Mouse (Mus musculus) bone marrow macrophage, adult 2 months (primary cell): Measurements from ENCODE around the gene Pnrc1. TPM values are rescaled to one million over a fixed set of nuclear protein-coding genes. Genes with fewer than 3 reads are reported as not detected.
"Not testable (repeated sequence)": the region's sequence is repeated elsewhere in the genome, so short reads cannot be mapped to it uniquely, and the experiment has no call there.

Experiments
- H3K27ac ChIP-seq: 2 replicates; pipeline ENCODE4 v1.5.1; 2012; ENCODE audit warnings: low read depth, low read length; ENCODE audit not compliant: insufficient read depth
- H3K4me1 ChIP-seq: 2 replicates; pipeline ENCODE4 v1.6.1; 2012; ENCODE audit warnings: low read length; ENCODE audit not compliant: control insufficient read depth, insufficient read depth
- H3K4me3 ChIP-seq: 2 replicates; pipeline ENCODE4 v1.5.1; 2012; ENCODE audit warnings: mild to moderate bottlenecking, low read length, moderate library complexity; ENCODE audit not compliant: insufficient read depth
- CTCF ChIP-seq: IDR thresholded peaks from 2 replicates; pipeline ENCODE4 v1.5.1; 2012; ENCODE audit warnings: low read depth, mild to moderate bottlenecking, low read length, moderate library complexity
- POLR2A ChIP-seq: IDR thresholded peaks from 2 replicates; pipeline ENCODE4 v1.6.1; 2012; ENCODE audit warnings: mild to moderate bottlenecking, low read depth, low read length, borderline replicate concordance
- polyA plus RNA-seq: library from polyadenylated mRNA; stranded (reverse); fragments of >200 nt; gene quantifications from 2 replicates; pipeline ENCODE4 v1.2.4, GENCODE M21; 2012; ENCODE audit not compliant: missing spikeins, insufficient read depth, insufficient read length

The Pnrc1 gene
- 136 and 138 TPM in 2 replicates for polyA plus RNA-seq

DNA sequence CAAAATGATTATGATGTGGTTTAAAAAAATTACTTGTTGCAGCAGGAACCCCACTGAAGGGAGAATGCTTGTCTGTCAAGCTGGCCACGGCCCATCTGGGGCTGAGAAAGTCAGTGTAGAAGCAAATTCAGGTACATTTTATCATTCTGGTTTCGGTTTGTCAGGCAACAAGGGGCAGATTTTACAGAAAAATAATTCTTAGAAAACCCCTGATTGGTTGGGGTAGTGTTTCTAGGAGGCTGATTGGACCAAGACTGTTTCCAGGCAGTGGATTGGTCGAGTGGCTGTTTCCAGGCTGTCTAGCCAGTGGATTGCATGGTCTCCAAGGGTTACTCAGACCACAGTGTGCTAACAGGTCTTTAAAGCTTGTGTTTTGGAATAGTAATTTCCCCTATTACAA is at the start of gene Pnrc1:
Gene Pnrc1 (minus strand): TSS at position 162 of the 400 bp plus-strand sequence.
- peak within 1 kb of the TSS; percentile 91 for H3K27ac ChIP-seq
- TF ChIP-seq CTCF: no peak
- TF ChIP-seq POLR2A: no peak
- peaks cover 16% of the 10 kb centered on the region for H3K4me1 ChIP-seq
- peak within 1 kb of the TSS; percentile 65 for H3K4me3 ChIP-seq

DNA sequence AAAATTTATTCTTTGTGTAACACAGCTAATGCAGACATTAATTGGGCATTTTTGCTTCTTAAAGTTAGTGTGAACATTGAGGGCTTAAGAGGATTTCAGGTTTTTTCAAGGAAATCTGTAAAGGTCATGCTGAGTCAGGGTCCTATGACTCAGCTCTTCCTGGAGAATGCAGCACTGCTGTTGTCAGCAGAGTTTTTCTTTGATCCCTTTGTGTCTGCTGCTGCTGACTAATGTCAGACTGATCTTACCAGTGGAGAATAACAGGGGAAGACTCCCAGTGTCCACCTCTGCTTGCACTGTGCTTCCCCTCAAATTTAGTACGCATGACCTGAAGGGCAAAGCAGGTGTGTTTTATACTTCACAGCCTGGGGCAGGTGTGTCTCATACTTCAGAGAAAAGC is 48.0 kb upstream of the Pnrc1 start:
- no peak overlapping the region for H3K4me3 ChIP-seq
- H3K27ac ChIP-seq: peak overlapping the region; percentile 79
- peaks cover 11% of the 10 kb centered on the region for H3K4me1 ChIP-seq
- TF ChIP-seq POLR2A (no peak), CTCF (no peak)

DNA sequence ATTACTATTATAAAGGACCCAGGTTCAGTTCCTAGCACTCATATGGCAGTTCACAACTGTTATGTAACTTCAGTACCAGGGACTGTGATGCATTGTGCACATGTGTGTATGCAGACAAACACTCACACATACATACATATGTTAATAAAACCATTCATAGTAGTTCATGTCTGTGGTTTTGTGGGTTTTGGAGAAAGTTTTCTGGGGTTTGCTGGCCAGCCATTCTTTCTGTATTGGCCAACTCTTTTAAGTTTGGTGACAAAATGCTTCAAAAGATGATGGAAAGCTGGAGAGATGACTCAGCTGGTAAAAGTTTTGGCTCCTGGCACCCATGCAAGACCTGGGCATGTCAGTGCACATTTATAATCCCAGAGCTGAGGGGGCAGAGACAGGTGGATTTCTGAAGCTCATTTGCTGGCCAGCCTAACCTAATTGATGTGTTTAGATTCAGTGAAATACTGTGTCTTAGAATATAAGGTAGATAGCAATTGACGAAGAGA is 43.0 kb upstream of the Pnrc1 start:
- Histone ChIP-seq H3K4me1 (0 out of 2 replicates have a peak, but pooled peaks cover 3% of the 10 kb centered on the region), H3K4me3 (no peak overlapping the region), H3K27ac (no peak overlapping the region)
- TF ChIP-seq CTCF (no peak), POLR2A (no peak)

DNA sequence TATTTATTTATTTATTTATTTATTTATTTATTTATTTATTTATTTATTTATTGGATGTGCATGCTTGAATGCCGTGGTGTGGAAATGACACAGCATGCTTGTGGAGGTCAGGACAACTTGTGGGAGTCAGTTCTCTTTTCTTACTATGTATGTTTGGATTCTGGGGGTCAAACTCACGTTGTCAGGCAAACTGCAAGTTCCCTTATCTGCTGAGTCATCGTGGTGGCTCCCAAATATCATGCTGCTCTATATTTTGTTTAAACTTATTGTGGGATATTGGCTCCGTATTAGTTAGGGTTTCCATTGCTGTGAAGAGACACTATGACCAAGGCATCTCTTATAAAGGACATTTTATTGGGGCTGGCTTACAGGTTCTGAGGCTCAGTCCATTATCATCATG is 41.2 kb upstream of the Pnrc1 start:
- TF ChIP-seq POLR2A (no peak), CTCF (no peak)
- 0 out of 2 replicates have a peak, but pooled peaks cover under 1% of the 10 kb centered on the region for H3K4me1 ChIP-seq
- no peak overlapping the region for H3K4me3 ChIP-seq
- no peak overlapping the region for H3K27ac ChIP-seq

DNA sequence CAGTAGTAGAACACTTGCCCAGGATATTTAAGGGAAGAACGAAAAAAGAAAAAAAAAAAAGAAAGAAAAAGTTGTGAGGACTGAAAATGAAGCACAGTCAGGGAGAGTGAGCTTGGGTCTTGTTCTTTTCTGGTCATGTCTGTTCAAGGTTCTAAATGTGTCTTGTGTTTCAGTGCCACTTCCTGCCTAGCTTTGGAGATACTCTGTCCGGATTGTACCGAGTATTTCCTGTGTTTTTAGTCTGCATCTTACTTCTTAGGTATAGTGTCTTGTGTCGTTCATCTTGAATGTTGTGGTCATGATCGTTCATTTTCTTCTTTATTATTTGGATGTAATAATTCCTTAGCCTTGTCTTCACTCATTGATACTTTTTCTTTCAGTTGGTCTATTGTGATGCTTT is 25.9 kb upstream of the Pnrc1 start:
- Histone ChIP-seq H3K4me1 (peaks cover 5% of the 10 kb centered on the region), H3K4me3 (no peak overlapping the region), H3K27ac (no peak overlapping the region)
- TF ChIP-seq POLR2A (no peak), CTCF (no peak)

DNA sequence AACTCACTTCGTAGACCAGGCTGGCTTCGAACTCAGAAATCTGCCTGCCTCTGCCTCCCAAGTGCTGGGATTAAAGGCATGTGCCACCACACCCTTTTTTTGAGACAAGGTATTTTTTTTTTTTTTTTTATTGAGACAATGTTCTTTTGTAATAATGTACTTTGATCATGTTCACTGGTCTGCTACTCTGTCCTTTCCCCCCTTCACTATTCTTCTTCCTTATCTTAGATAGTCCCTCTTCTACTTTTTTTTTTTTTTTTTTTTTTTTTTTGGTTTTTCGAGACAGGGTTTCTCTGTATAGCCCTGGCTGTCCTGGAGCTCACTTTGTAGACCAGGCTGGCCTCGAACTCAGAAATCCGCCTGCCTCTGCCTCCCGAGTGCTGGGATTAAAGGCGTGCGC is 24.2 kb upstream of the Pnrc1 start:
- H3K27ac ChIP-seq, H3K4me1 ChIP-seq, H3K4me3 ChIP-seq: not testable (repeated sequence)

DNA sequence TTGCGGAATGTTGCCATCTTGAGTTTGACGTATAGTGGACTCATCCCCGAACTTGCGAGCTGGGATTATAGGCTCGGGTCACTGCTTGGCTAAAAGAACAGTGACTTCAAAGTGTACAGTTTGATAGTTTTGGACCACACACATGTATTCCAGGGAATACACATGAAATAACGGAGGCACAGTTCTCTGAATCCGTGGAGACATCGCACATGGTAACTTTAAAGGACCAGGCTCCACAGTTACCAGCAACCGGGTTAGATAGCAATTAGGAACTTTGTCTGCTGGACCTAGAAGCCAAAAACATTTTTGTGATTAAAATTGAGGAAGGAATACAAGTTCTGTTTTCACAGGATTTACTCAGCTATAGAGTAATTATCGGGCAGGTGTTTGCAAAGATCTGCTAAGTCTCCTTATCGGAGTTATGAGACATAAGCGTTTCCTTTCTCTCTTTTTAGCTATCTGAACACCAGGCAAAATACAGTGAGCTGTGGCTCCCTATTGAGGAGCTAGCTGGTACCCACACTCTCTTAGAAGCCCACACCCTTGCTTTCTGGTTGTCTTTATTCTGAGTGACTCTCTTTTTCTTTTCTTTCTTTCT is 21.0 kb upstream of the Pnrc1 start:
- H3K27ac ChIP-seq: no peak overlapping the region
- peak overlapping the region; percentile 89 for H3K4me3 ChIP-seq
- TF ChIP-seq CTCF (no peak), POLR2A (no peak)
- peaks cover 5% of the 10 kb centered on the region for H3K4me1 ChIP-seq

DNA sequence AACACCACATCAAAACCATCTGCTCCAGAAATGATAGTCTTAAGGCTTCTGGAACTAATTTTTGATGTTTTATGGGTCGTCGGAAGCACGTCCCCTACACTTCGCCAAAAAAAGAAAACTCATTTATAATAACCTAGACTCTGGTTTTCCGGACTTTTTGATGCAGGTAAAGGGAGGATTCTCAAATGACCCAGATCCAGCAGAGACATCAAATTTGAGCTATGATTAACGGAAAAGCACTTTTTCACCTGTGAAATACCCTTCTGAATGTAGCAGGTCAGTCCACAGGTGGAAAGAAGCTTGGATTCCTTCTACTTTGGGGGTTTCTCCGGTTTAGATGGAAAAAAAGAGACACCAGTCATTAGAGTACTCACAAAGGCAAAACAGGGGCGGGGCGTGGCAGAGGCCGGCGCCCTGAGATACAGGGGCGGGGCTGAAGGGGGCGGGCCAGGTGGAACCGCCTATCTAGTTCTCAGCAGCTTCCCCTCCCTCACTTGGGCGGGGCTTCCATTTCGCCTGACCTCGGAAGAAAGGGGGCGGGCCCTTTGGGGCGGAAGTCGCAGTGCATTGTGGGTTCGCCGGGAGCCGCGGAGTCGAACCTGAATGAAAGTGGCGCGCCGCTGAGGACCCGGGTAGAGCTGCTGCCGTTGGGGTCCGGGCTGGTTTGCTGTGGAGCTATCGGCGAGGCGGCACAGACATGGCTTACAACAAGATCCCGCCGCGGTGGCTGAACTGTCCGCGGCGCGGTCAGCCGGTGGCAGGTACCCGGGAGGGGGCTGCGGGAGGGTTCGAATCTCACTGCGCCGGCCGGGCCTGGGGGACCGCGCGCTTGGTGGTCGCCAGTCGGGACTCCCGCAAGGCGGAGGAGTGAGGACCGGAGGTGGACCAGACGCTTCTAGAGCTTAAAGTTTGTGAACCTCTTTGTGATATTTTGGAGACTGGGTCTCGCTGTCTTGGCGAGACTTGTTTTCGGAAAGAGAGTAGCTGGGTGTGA is 20.1 kb upstream of the Pnrc1 start, which contains the start of gene Rngtt:
Gene Rngtt (plus strand): TSS at position 548 of the 994 bp plus-strand sequence.
- no peak for TF ChIP-seq POLR2A
- TF ChIP-seq CTCF: no peak

DNA sequence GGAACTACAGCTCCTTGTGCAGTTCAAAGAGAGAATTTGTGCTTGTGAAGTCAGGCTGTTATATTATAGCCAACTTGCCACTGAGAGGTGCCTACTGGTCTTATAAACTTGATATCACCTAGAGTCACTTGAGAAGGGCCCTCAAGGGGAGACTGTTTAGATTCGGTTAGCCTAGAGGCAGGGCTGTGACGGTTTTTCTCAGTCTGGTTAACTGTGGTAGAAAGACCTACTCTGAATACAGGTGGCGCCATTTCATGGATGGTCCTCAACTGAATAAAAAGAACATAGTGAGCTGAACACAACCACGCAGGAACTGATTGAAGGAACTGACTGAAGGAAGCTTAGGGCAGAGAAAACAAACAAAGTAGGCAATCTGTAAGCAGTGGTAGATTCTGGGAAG is 17.2 kb upstream of the Pnrc1 start:
- Histone ChIP-seq H3K4me3 (no peak overlapping the region), H3K27ac (no peak overlapping the region), H3K4me1 (peaks cover 5% of the 10 kb centered on the region)
- TF ChIP-seq CTCF (no peak), POLR2A (no peak)

More for the DNA sequence above, 20.1 kb upstream of the Pnrc1 start, which contains the start of gene Rngtt:
- H3K27ac ChIP-seq: no peak within 1 kb of the TSS
- H3K4me3 ChIP-seq: peak within 1 kb of the TSS; percentile 89
- peaks cover 5% of the 10 kb centered on the region for H3K4me1 ChIP-seq

DNA sequence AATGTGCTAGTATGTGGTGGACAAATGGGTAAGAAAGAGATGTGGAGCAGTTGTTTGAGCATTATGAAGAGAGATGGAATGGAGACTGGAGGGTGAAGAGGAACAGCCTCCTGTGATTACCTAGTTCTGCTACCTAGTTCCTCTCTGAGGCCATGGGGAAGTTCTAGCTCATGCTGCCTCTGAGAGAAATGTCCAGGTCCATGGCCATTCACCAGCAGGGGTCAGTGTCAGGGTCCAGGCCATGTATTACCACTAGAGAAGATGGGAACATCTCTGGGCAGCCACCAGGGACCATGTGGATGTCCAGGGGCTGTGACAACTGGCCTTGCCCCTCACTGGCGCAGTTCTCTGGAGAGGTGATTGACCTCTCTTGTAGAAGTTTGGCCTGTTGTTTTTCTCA is 13.1 kb upstream of the Pnrc1 start:
- no peak for TF ChIP-seq POLR2A
- TF ChIP-seq CTCF: no peak
- H3K27ac ChIP-seq: no peak overlapping the region
- H3K4me1 ChIP-seq: no peaks in the 10 kb centered on the region
- no peak overlapping the region for H3K4me3 ChIP-seq

DNA sequence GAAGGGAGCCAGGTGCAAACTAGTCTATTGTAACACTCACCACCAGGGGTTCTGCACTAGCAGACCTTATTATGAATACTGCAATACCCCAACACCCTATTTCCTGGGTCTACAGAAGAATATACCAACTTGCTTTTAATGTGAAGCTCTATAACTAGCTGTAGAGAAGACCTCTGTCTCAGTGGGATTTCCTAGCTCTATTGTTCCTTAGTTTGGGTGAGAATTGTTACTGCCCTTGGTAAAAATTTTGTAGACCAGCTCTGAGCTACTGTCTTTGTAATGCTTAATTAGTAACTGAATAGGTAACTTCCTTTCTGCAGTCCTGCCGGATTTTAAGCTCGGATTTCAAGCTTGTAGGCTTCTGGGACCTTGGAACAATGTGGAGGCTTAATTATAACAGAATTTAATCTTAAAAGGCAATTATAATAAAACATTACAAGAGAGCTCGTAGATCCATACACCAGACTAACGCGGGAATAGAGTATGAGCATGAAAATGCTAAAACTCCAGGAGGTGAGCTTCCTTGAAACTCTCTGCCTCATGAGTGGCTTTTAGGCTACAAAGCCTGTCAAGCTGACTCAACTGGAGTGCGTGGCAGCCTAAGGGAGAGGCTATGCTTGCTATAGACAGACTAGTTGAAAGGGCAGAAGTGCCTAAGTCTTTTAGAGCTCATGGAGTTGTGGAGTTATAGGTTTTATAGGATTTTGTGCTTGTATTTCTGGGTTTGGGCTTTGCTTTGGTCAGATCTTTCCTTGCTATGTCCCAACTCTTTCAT is 11.1 kb upstream of the Pnrc1 start:
- not testable (repeated sequence) for H3K27ac ChIP-seq, H3K4me3 ChIP-seq, H3K4me1 ChIP-seq
